Mouse (Mus musculus): Measurements from ENCODE around the gene A930033H14Rik. TPM values are rescaled to one million over a fixed set of nuclear protein-coding genes. Genes with fewer than 3 reads are reported as not detected.
A peak's percentile ranks its signal among the peaks of the same experiment; 100 is the strongest.

The A930033H14Rik gene
- polyA plus RNA-seq, 1 experiment from 2014 or later, result 1.5 TPM

DNA sequence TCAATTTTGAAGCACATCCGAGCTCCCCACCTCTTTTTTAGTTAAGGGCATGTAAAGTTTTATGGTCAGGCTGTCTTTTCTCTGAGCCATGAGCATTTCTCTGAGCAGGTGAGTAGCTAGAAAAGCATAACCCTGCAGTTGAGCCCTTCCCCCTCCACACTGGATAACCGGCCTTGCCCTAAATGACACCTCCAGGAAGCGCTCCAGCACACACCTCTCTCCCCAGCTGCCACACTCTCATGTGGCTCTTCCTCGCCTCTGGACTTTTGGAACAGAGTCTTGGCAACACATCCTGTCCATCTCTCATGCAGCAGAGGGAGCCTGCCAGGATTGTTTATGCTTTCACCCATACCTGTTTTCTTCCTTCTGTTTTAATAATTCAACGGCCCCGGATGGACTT, 7.4 kb upstream of the A930033H14Rik start:
- no peak overlapping the region for H3K4me2 ChIP-seq (ENCODE audit: low read depth, low read length)
- no peaks in the 10 kb centered on the region for H3K9me3 ChIP-seq (ENCODE audit: control insufficient read depth, low read length)
- no peak overlapping the region for H3K9ac ChIP-seq (replicated peaks; ENCODE audit: low read depth, low read length)
- no peaks in the 10 kb centered on the region for H3K4me1 ChIP-seq (ENCODE audit: control insufficient read depth, insufficient read depth, low read length)
- ATAC-seq (ENCODE audit: low read depth), result no peak
- no peak overlapping the region for H3K27ac ChIP-seq (ENCODE audit: low read depth, low read length)
- H3K27me3 ChIP-seq (ENCODE audit: control insufficient read depth, insufficient read depth, low read length), result no peaks in the 10 kb centered on the region
- WGBS, result 91% methylated on average over 6 of the region's 6 CpGs
- H3K36me3 ChIP-seq (ENCODE audit: control insufficient read depth, insufficient read depth, low read length), result no peaks in the 10 kb centered on the region
- no peak overlapping the region for H3K4me3 ChIP-seq (ENCODE audit: low read depth, low read length)

DNA sequence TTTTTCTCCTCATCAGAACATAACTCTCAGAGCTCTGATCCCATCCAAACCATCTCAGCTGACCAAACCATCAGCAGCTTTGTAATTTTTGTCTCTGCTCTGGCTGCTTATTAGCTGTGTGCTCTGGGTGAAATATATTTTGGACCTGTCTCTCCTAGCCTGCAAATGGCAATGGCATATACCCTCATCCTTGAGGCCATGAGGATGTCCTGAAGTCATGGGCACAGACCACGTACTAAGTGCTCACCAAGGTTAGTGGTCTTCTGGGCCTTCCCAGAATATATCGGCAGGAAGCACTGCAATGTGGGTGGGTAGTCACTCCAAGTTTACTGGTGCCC, 6.4 kb upstream of the A930033H14Rik start:
- no peak overlapping the region for H3K4me2 ChIP-seq (ENCODE audit: low read depth, low read length)
- no peaks in the 10 kb centered on the region for H3K36me3 ChIP-seq (ENCODE audit: control insufficient read depth, insufficient read depth, low read length)
- H3K4me3 ChIP-seq (ENCODE audit: low read depth, low read length), result no peak overlapping the region
- H3K27ac ChIP-seq (ENCODE audit: low read depth, low read length), result no peak overlapping the region
- H3K9ac ChIP-seq (replicated peaks; ENCODE audit: low read depth, low read length), result no peak overlapping the region
- no peaks in the 10 kb centered on the region for H3K9me3 ChIP-seq (ENCODE audit: control insufficient read depth, low read length)
- no peaks in the 10 kb centered on the region for H3K27me3 ChIP-seq (ENCODE audit: control insufficient read depth, insufficient read depth, low read length)
- no peak for ATAC-seq (ENCODE audit: low read depth)
- WGBS, result 84% methylated on average over 2 of the region's 2 CpGs
- peaks cover under 1% of the 10 kb centered on the region; the same call in 1 of the 2 replicates for H3K4me1 ChIP-seq (ENCODE audit: control insufficient read depth, insufficient read depth, low read length)

DNA sequence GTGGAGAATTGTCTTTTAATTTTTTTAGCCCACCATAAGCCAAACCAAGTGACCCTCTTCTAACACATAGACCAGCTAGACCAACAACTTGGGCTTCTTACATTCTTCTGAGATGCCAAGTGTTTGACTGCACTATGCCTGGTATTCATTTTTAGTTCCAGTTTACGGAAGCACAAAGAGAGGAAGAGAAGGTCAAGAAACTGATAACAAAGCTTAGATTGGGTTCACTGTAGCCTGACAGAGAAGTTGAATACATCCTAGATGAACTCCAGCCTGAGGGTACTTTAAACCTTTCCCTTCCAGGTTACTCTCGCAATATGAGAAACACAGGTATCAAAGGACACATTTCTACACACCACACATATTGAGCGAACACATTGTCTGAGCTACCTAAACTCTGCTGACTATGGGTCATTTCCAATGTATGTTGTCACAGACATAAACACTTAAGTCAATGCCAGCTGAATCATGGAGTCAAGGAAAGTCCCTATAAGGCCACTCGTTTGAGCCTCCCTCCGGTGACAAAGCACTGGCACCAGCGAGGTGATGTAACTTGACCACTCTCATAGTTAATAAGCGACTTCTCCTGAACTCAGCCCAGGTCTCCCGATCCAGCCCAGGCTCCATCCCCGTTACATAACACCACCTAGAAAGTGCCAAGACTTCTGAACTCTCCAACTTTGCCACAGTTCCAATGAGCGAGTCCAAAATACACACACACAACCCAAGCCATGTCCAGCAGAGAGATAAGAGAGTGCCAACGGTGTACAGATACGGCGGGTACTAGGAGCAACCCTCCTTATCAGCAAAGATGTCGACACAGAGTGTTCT, 5.8 kb upstream of the A930033H14Rik start:
- 94% methylated on average over 14 of the region's 14 CpGs for WGBS

DNA sequence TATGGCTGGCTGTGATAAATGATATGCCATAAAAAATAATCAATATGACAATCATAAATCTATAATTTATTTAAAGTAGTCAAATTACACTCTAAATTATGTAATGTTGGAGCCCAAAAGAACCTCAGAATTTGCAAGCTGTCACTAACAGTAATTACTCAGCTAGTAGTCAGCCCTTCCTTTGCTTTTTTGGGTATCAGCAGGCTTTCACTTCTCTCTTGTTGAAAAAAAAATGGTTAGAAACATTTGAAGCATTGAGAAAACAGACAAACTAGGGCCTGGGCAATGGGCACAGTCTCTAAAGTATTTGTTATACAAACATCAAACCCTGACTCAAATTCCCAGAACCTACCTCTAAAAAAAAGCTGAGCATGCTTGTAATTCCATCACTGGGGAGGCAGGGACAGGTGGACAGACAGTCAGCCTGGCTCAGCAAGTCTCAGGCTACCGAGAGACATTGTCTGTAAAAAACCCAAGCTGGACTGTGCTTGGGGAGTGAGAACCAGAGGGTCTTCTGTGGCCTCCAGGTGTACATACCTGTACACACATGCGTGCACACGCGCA, 4.3 kb upstream of the A930033H14Rik start:
- H3K4me1 ChIP-seq (ENCODE audit: control insufficient read depth, insufficient read depth, low read length), result peaks cover 6% of the 10 kb centered on the region; the same call in 1 of the 2 replicates
- no peak overlapping the region for H3K27ac ChIP-seq (ENCODE audit: low read depth, low read length)
- no peaks in the 10 kb centered on the region for H3K9me3 ChIP-seq (ENCODE audit: control insufficient read depth, low read length)
- ATAC-seq (ENCODE audit: low read depth), result no peak
- H3K4me3 ChIP-seq (ENCODE audit: low read depth, low read length), result no peak overlapping the region
- H3K9ac ChIP-seq (replicated peaks; ENCODE audit: low read depth, low read length), result no peak overlapping the region
- H3K27me3 ChIP-seq (ENCODE audit: control insufficient read depth, insufficient read depth, low read length), result no peaks in the 10 kb centered on the region
- WGBS, result 96% methylated on average over 4 of the region's 4 CpGs
- H3K4me2 ChIP-seq (ENCODE audit: low read depth, low read length), result no peak overlapping the region
- H3K36me3 ChIP-seq (ENCODE audit: control insufficient read depth, insufficient read depth, low read length), result no peaks in the 10 kb centered on the region

More for the DNA sequence above, 5.8 kb upstream of the A930033H14Rik start:
- Histone ChIP-seq H3K4me3 (ENCODE audit: low read depth, low read length) (no peak overlapping the region), H3K4me1 (ENCODE audit: control insufficient read depth, insufficient read depth, low read length) (peaks cover 6% of the 10 kb centered on the region; the same call in 1 of the 2 replicates), H3K36me3 (ENCODE audit: control insufficient read depth, insufficient read depth, low read length) (no peaks in the 10 kb centered on the region), H3K4me2 (ENCODE audit: low read depth, low read length) (no peak overlapping the region), H3K9me3 (ENCODE audit: control insufficient read depth, low read length) (no peaks in the 10 kb centered on the region), H3K27me3 (ENCODE audit: control insufficient read depth, insufficient read depth, low read length) (no peaks in the 10 kb centered on the region), H3K9ac (replicated peaks; ENCODE audit: low read depth, low read length) (no peak overlapping the region), H3K27ac (ENCODE audit: low read depth, low read length) (no peak overlapping the region)
- no peak for ATAC-seq (ENCODE audit: low read depth)

DNA sequence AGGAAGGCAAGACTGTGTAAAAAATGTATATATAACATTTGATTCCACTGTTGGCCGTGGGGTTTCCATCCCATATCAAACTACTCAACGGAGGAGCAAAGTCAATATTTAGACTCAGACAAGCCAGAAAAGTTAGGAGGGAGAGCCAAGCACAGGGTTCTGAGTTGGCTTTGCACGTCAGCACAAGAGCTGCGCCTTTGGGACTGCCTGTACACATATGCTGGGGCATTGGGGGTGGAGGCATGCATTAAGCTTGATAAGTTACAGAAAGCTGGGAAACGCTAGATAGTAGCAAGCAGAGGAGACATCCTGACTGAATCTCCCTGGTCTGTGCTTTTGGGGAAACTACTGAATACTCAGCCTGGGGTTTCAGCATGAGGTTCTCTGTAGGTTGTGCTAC, 1.1 kb upstream of the A930033H14Rik start:
- Histone ChIP-seq H3K4me2 (ENCODE audit: low read depth, low read length) (peak overlapping the region; percentile 93), H3K27me3 (ENCODE audit: control insufficient read depth, insufficient read depth, low read length) (no peaks in the 10 kb centered on the region), H3K4me3 (ENCODE audit: low read depth, low read length) (peak overlapping the region; percentile 70), H3K9me3 (ENCODE audit: control insufficient read depth, low read length) (no peaks in the 10 kb centered on the region), H3K9ac (replicated peaks; ENCODE audit: low read depth, low read length) (peak overlapping the region; percentile 96), H3K27ac (ENCODE audit: low read depth, low read length) (no peak overlapping the region), H3K4me1 (ENCODE audit: control insufficient read depth, insufficient read depth, low read length) (peaks cover 10% of the 10 kb centered on the region; the same call in 1 of the 2 replicates), H3K36me3 (ENCODE audit: control insufficient read depth, insufficient read depth, low read length) (no peaks in the 10 kb centered on the region)
- 33% methylated on average over 5 of the region's 5 CpGs for WGBS
- no peak for ATAC-seq (ENCODE audit: low read depth)

DNA sequence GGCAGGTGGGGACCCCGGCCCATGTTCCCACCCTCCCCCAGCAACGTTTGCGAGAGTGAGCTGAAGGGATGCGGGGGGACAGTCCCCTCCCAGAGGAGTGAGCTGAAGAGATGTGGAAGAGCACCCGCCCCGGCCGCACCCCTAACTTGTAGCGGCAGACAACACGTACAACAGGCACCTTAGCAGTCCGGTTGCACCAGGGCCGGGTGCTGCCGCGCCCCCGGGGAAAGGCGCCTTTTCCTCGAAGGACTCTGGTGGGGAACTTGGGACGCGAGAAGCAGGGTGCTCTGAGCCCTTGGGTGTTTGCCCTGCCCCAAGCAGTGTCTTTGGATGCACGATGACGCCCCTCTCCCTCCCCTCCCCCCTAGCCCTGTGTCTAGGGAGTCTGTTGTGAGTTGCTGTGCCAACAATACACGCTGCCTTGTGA, 566 bp upstream of the A930033H14Rik start:
- H3K36me3 ChIP-seq (ENCODE audit: control insufficient read depth, insufficient read depth, low read length), result no peaks in the 10 kb centered on the region
- peak overlapping the region; percentile 96 for H3K9ac ChIP-seq (replicated peaks; ENCODE audit: low read depth, low read length)
- H3K4me3 ChIP-seq (ENCODE audit: low read depth, low read length), result peak overlapping the region; percentile 70
- H3K27me3 ChIP-seq (ENCODE audit: control insufficient read depth, insufficient read depth, low read length), result no peaks in the 10 kb centered on the region
- peak overlapping the region; percentile 93 for H3K4me2 ChIP-seq (ENCODE audit: low read depth, low read length)
- H3K9me3 ChIP-seq (ENCODE audit: control insufficient read depth, low read length), result no peaks in the 10 kb centered on the region
- ATAC-seq (ENCODE audit: low read depth), result peak; percentile 59
- H3K4me1 ChIP-seq (ENCODE audit: control insufficient read depth, insufficient read depth, low read length), result peaks cover 10% of the 10 kb centered on the region; the same call in 1 of the 2 replicates
- under 1% methylated on average over 21 of the region's 21 CpGs for WGBS
- H3K27ac ChIP-seq (ENCODE audit: low read depth, low read length), result peak overlapping the region; percentile 91

DNA sequence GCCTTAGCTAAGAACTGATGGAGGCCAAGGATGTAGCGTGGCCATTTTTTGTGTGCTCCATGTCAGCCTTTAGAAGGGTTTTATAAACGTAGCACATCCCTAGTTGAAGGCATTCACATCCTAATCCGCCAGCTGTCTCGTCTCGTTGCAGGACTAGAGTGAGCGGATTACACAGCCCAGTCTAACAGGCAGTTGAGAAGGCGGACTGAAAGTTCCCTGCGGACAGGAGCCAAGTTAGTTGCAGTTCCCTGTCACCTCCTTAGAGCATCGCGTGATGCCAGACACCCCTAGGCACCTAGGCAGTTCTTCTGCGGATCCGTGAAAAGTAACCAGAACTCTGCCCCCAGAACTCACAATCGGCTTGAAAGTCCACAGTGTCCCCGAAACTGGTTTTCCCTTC, 922 bp downstream of the A930033H14Rik start:
- H3K27me3 ChIP-seq (ENCODE audit: control insufficient read depth, insufficient read depth, low read length), result no peaks in the 10 kb centered on the region
- 5% methylated on average over 14 of the region's 14 CpGs for WGBS
- no peak for ATAC-seq (ENCODE audit: low read depth)
- peak overlapping the region; percentile 70 for H3K4me3 ChIP-seq (ENCODE audit: low read depth, low read length)
- no peaks in the 10 kb centered on the region for H3K36me3 ChIP-seq (ENCODE audit: control insufficient read depth, insufficient read depth, low read length)
- peak overlapping the region; percentile 96 for H3K9ac ChIP-seq (replicated peaks; ENCODE audit: low read depth, low read length)
- H3K4me1 ChIP-seq (ENCODE audit: control insufficient read depth, insufficient read depth, low read length), result peaks cover 10% of the 10 kb centered on the region; the same call in 1 of the 2 replicates
- H3K9me3 ChIP-seq (ENCODE audit: control insufficient read depth, low read length), result no peaks in the 10 kb centered on the region
- H3K27ac ChIP-seq (ENCODE audit: low read depth, low read length), result peak overlapping the region; percentile 91
- H3K4me2 ChIP-seq (ENCODE audit: low read depth, low read length), result peak overlapping the region; percentile 93

DNA sequence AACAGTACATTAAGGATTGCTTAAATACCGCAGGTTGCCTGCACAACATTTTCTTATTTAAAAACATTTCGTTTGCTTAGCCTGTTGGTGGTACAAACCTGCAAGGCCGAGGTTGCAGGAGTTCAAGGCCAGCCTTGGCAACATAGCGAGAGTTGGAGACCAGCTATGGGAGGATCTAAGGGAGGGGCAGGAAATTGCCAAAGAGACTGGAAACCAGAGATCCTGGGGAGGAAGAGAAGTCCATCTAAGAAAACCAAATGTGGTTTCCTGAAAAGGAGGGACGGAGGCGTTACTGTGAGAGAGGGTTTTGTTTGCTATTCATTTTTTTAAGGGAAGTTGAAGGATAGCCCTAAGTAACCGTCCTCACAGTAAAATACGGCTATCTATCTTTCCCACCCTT, 1.3 kb downstream of the A930033H14Rik start:
- Histone ChIP-seq H3K4me3 (ENCODE audit: low read depth, low read length) (peak overlapping the region; percentile 70), H3K9ac (replicated peaks; ENCODE audit: low read depth, low read length) (peak overlapping the region; percentile 96), H3K4me2 (ENCODE audit: low read depth, low read length) (peak overlapping the region; percentile 93), H3K27me3 (ENCODE audit: control insufficient read depth, insufficient read depth, low read length) (no peaks in the 10 kb centered on the region), H3K9me3 (ENCODE audit: control insufficient read depth, low read length) (no peaks in the 10 kb centered on the region), H3K36me3 (ENCODE audit: control insufficient read depth, insufficient read depth, low read length) (no peaks in the 10 kb centered on the region), H3K27ac (ENCODE audit: low read depth, low read length) (peak overlapping the region; percentile 91; the same call in 1 of the 2 replicates), H3K4me1 (ENCODE audit: control insufficient read depth, insufficient read depth, low read length) (peaks cover 10% of the 10 kb centered on the region; the same call in 1 of the 2 replicates)
- 63% methylated on average over 8 of the region's 8 CpGs for WGBS
- ATAC-seq (ENCODE audit: low read depth), result no peak

DNA sequence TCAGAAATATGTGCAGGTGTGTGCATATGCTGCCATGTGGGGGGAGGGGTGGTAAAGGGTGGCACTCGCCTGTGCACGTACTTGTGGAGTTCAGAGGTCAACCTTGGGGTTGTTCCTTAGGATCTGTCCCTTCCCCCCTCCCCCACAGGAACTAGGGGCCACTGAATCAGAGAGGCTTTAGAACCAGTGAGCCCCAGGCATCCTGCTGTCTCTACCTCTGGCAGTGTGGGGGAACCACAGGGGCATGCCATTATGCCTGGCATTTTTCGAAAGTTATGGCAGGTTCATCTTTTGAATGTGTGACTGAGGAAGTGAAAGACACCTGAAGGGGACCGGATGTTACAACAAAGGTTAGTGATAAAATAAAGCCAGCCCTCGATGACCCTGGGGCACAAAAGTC, 2.2 kb downstream of the A930033H14Rik start:
- H3K4me3 ChIP-seq (ENCODE audit: low read depth, low read length), result no peak overlapping the region
- no peaks in the 10 kb centered on the region for H3K36me3 ChIP-seq (ENCODE audit: control insufficient read depth, insufficient read depth, low read length)
- no peaks in the 10 kb centered on the region for H3K9me3 ChIP-seq (ENCODE audit: control insufficient read depth, low read length)
- no peak for ATAC-seq (ENCODE audit: low read depth)
- 83% methylated on average over 5 of the region's 5 CpGs for WGBS
- no peak overlapping the region for H3K4me2 ChIP-seq (ENCODE audit: low read depth, low read length)
- H3K9ac ChIP-seq (replicated peaks; ENCODE audit: low read depth, low read length), result no peak overlapping the region
- no peak overlapping the region for H3K27ac ChIP-seq (ENCODE audit: low read depth, low read length)
- no peaks in the 10 kb centered on the region for H3K27me3 ChIP-seq (ENCODE audit: control insufficient read depth, insufficient read depth, low read length)
- H3K4me1 ChIP-seq (ENCODE audit: control insufficient read depth, insufficient read depth, low read length), result peaks cover 10% of the 10 kb centered on the region; the same call in 1 of the 2 replicates
